Mouse (Mus musculus) bone marrow macrophage, adult 2 months (primary cell): ENCODE measurements at regions not wholly inside any gene's neighbourhood (a gene's known extent, or its start where the extent isn't known, plus 50 kb on each side); places are given as distances from the start of the nearest gene placed in this dataset.

Experiments
- H3K27ac ChIP-seq: 2 replicates; pipeline ENCODE4 v1.5.1; 2012; ENCODE audit warnings: low read depth, low read length; ENCODE audit not compliant: insufficient read depth
- H3K4me1 ChIP-seq: 2 replicates; pipeline ENCODE4 v1.6.1; 2012; ENCODE audit warnings: low read length; ENCODE audit not compliant: control insufficient read depth, insufficient read depth
- H3K4me3 ChIP-seq: 2 replicates; pipeline ENCODE4 v1.5.1; 2012; ENCODE audit warnings: mild to moderate bottlenecking, low read length, moderate library complexity; ENCODE audit not compliant: insufficient read depth
- CTCF ChIP-seq: IDR thresholded peaks from 2 replicates; pipeline ENCODE4 v1.5.1; 2012; ENCODE audit warnings: low read depth, mild to moderate bottlenecking, low read length, moderate library complexity
- POLR2A ChIP-seq: IDR thresholded peaks from 2 replicates; pipeline ENCODE4 v1.6.1; 2012; ENCODE audit warnings: mild to moderate bottlenecking, low read depth, low read length, borderline replicate concordance

DNA sequence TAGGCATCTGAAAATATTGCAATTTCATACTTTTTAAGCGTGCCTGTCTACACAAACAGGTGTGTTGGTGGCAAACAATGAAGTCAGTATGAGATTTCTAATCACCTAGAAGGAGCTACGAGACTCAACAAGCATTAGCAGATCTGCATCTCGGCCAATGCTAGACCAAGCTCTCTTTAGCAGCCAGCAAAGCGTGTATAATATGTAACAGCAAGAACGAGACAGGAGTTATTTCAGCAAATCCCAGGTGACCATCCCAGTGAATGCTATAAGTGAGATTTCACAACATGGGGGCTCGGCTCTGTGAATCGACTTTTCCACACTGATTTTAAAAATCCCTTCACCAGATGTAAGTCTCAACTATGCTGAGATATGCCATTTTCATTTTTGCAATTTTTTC lies 352.8 kb downstream of the Efnb2 start:
- Histone ChIP-seq H3K27ac (no peak overlapping the region), H3K4me3 (no peak overlapping the region), H3K4me1 (no peaks in the 10 kb centered on the region)
- no peak for TF ChIP-seq CTCF
- no peak for TF ChIP-seq POLR2A

DNA sequence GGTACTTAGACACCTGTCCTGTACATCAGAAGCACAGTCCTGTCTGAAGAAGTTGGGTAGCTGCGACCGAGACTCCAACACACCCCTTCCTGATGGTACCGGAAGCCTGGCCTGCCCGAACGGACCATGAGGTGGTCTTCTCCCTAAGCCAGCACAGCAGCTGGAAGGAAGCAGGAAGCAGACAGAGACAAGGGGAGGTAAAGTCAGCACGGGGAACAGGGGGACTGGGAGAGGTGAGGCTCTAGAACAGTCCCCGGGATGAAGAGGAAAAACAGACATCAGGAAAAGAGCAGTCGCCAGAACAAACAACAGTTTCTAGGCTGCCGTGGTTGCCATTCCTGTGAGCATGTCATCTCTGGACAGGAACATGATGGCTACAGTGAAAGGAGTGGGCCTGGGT lies 353.6 kb downstream of the Efnb2 start:
- no peak overlapping the region for H3K4me3 ChIP-seq
- H3K27ac ChIP-seq: no peak overlapping the region
- no peaks in the 10 kb centered on the region for H3K4me1 ChIP-seq
- TF ChIP-seq POLR2A (no peak), CTCF (no peak)

GRCm38 (mm10) chr8:8299965-8300767 lies 360.9 kb downstream of the Efnb2 start:
- Histone ChIP-seq H3K4me3 (no peak overlapping the region), H3K4me1 (no peaks in the 10 kb centered on the region), H3K27ac (no peak overlapping the region)
- TF ChIP-seq POLR2A: no peak

DNA sequence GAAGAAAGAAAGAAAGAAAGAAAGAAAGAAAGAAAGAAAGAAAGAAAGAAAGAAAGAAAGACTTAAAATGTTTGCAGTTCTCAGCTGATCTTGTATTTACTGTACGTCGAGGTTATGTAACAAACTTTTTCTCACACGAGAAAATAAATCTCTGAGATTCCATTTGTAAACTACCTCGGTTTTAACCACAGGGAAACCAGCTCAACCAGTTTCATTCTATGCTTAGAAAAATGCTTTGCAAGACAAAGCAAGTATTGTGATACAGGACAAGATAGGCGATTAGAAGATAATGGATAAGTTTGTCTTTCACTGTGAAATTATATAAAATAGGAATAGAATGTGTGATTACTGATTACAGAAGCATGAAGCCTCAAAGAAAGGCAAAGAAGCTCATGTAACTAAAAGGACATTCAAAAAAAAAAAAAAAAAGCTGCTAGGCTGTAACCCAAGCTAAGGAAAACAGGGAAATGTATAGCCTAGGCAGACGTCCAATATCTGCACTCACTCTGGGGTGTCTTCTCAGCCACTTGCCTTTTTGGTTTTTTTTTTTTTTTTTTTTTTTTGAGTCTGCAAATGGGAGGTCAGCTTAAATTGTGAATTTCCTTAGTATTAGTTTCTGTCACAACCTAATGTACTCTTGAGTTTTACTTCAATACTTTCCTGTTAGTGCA lies 368.3 kb downstream of the Efnb2 start:
- H3K4me3 ChIP-seq: no peak overlapping the region
- no peak overlapping the region for H3K27ac ChIP-seq
- TF ChIP-seq CTCF (no peak), POLR2A (no peak)
- H3K4me1 ChIP-seq: no peaks in the 10 kb centered on the region

DNA sequence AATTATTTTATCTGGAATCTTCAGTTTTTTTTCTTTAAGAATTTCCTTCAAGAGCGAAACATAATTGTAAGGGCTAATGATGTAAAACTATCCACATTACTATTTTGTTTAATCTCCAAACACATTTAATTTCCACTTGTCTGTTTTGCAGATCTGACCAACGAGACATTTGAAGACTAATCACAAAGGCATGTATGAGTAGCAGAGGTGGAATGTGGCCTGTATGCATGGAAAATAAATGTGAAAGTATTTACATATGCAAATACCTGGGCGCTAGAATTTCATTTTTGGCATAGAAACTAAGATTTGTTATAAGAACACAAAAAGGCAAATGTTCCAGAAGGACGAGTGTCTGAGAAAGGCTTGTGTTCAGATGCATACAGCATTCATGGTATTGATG lies 375.2 kb downstream of the Efnb2 start:
- TF ChIP-seq POLR2A: no peak
- no peak for TF ChIP-seq CTCF
- no peak overlapping the region for H3K4me3 ChIP-seq
- no peak overlapping the region for H3K27ac ChIP-seq
- no peaks in the 10 kb centered on the region for H3K4me1 ChIP-seq

DNA sequence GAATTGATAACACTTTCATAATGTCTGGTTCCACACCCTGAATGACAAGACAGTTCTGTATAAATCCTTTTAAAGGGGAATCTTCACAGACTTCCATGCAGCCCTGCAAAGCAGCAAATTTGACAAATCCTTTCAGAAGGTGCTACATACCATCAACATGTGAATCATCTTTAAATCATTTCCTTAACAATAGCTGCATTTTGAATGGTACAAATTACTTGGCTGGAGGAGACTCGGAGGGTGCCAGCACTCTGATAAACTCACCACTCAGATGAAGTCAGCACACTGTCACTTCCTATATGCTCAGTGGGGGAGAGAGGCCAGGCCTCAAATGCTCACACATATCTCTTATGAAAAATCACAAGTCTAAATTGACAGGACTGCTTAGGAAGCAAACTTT lies 386.1 kb downstream of the Efnb2 start:
- TF ChIP-seq CTCF: no peak
- no peak for TF ChIP-seq POLR2A
- no peak overlapping the region for H3K4me3 ChIP-seq
- H3K4me1 ChIP-seq: no peaks in the 10 kb centered on the region

DNA sequence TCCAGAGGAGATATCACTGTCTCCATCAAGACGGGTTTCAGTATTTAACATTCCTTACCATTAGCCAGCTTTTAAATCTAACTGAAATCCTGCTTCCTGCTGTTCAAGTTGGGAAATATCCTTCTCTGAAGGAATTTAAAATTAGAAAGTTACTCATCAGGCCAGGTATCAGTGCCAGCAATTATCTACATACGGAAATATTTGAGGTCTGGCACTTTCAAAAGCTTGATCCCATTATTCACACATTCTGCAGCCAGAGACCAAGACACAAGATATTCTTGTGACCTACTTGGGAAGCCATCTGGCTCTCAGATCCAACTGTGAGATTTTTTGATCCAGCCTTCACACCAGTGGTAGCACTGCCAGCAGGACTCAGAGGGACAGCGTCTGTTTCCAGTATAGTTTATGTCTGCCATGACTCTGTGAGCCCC lies 386.8 kb downstream of the Efnb2 start:
- no peak overlapping the region for H3K4me3 ChIP-seq

More for the DNA sequence above, 386.1 kb downstream of the Efnb2 start:
- H3K27ac ChIP-seq: no peak overlapping the region

DNA sequence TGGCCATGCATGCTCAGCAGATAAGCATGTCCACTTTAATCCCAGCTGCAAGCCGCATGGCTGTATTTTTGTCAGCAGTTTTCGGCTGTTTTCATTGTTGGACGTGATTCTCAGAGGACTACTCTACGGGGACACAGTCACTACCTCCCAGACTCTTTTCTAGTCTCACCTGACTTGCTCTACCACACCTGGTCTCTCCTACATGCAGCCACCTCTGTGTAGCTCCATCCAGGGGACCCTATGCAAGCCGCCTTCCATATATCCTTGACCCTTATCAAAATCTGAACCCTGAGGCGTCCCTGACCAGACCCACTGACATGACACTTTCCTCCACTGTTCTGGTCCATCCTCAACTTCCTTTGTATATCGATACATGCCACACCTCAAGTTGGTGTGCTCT lies 402.2 kb downstream of the Efnb2 start:
- H3K4me3 ChIP-seq: no peak overlapping the region
- no peaks in the 10 kb centered on the region for H3K4me1 ChIP-seq
- TF ChIP-seq CTCF (no peak), POLR2A (no peak)
- no peak overlapping the region for H3K27ac ChIP-seq

More for the DNA sequence above, 386.8 kb downstream of the Efnb2 start:
- TF ChIP-seq POLR2A: no peak
- no peak for TF ChIP-seq CTCF
- Histone ChIP-seq H3K27ac (no peak overlapping the region), H3K4me1 (no peaks in the 10 kb centered on the region)

DNA sequence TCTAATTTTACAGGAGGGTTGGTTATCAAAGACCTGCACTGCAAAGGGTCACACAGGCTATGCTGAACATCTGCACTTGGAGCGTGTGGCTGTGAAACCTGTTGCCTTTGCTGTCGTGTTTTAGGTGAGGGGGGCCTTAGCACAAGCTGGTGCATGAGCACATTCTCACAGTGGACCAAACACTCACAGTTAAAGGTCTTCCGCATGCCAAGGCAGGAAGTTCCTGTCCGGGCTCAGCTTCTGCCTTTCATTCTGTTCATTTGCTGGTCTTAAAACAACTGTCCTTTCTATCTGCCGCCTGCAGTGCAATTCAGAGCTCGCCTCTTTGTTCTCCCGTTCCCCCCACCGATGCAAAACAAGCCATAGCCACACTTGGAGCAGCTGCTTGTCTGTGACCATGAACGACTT lies 402.8 kb downstream of the Efnb2 start:
- Histone ChIP-seq H3K27ac (no peak overlapping the region), H3K4me1 (no peaks in the 10 kb centered on the region), H3K4me3 (no peak overlapping the region)
- TF ChIP-seq POLR2A (no peak), CTCF (no peak)

GRCm38 (mm10) chr8:8256327-8256726 lies 404.7 kb downstream of the Efnb2 start:
- no peak overlapping the region for H3K4me3 ChIP-seq
- no peak for TF ChIP-seq CTCF
- TF ChIP-seq POLR2A: no peak

More at GRCm38 (mm10) chr8:8256327-8256726, 404.7 kb downstream of the Efnb2 start:
- H3K4me1 ChIP-seq: no peaks in the 10 kb centered on the region
- H3K27ac ChIP-seq: no peak overlapping the region
